Mouse (Mus musculus): ENCODE measurements at regions not wholly inside any gene's neighbourhood (a gene's known extent, or its start where the extent isn't known, plus 50 kb on each side); places are given as distances from the start of the nearest gene placed in this dataset.

- H3K9ac ChIP-seq (replicated peaks) = no peak overlapping the region
- no peaks in the 10 kb centered on the region for H3K36me3 ChIP-seq
- no peak overlapping the region for H3K4me3 ChIP-seq
- H3K27me3 ChIP-seq = no peaks in the 10 kb centered on the region
- H3K4me2 ChIP-seq (replicated peaks) = no peak overlapping the region
- no peaks in the 10 kb centered on the region for H3K4me1 ChIP-seq
- no peaks in the 10 kb centered on the region for H3K9me3 ChIP-seq
- H3K27ac ChIP-seq (replicated peaks) = no peak overlapping the region
- 82% methylated on average over 1 of the region's 1 CpGs for WGBS
- no peak for ATAC-seq (replicated peaks)
Measured at GRCm38 (mm10) chr5:59669153-59669552, 1951.4 kb downstream of the Pcdh7 start.

DNA sequence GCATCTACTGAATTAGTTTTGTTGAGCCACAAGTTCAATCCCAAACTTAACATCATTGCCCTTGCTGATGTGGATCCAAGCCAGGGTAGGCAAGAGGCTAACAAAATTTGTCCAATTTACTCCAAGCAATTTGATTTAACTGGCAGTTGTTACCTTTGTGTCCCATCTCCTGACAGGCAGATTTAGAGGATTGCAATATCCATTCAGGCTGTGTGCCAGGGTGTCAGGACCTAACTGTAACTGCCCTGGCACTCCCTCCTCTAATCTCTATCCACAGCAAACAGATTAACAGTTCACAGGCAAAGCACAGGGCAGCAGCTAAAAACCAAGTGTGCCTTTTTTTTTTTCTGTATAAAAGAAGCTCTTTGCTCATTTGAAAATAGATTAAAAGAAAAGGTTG lies 1982.2 kb downstream of the Pcdh7 start:
- H3K27ac ChIP-seq (replicated peaks) = no peak overlapping the region
- H3K27me3 ChIP-seq = no peaks in the 10 kb centered on the region
- H3K4me2 ChIP-seq (replicated peaks) = no peak overlapping the region
- H3K36me3 ChIP-seq = no peaks in the 10 kb centered on the region
- H3K9ac ChIP-seq (replicated peaks) = no peak overlapping the region
- H3K4me3 ChIP-seq = no peak overlapping the region
- H3K4me1 ChIP-seq = no peaks in the 10 kb centered on the region
- ATAC-seq (replicated peaks) = no peak
- H3K9me3 ChIP-seq = no peaks in the 10 kb centered on the region

GRCm38 (mm10) chr5:59715457-59715856 lies 1997.7 kb downstream of the Pcdh7 start:
- Histone ChIP-seq H3K4me1 (no peaks in the 10 kb centered on the region), H3K4me3 (no peak overlapping the region), H3K4me2 (replicated peaks) (no peak overlapping the region), H3K27ac (replicated peaks) (no peak overlapping the region), H3K27me3 (no peaks in the 10 kb centered on the region), H3K9ac (replicated peaks) (no peak overlapping the region), H3K9me3 (no peaks in the 10 kb centered on the region), H3K36me3 (no peaks in the 10 kb centered on the region)
- 69% methylated on average over 2 of the region's 2 CpGs for WGBS
- no peak for ATAC-seq (replicated peaks)

- 0 out of 2 replicates have a peak, but pooled peaks have one; percentile 53 for ATAC-seq (replicated peaks)
- no peak overlapping the region for H3K4me2 ChIP-seq (replicated peaks)
- H3K9ac ChIP-seq (replicated peaks) = no peak overlapping the region
- WGBS = 74% methylated on average over 2 of the region's 2 CpGs
- no peaks in the 10 kb centered on the region for H3K36me3 ChIP-seq
- H3K27me3 ChIP-seq = no peaks in the 10 kb centered on the region
- H3K4me1 ChIP-seq = no peaks in the 10 kb centered on the region
- H3K4me3 ChIP-seq = no peak overlapping the region
- no peaks in the 10 kb centered on the region for H3K9me3 ChIP-seq
- H3K27ac ChIP-seq (replicated peaks) = no peak overlapping the region
Measured at GRCm38 (mm10) chr5:59756229-59756628, 2038.5 kb downstream of the Pcdh7 start.

- Histone ChIP-seq H3K9ac (replicated peaks) (no peak overlapping the region), H3K4me1 (no peaks in the 10 kb centered on the region), H3K4me3 (no peak overlapping the region), H3K36me3 (no peaks in the 10 kb centered on the region), H3K27me3 (no peaks in the 10 kb centered on the region), H3K4me2 (replicated peaks) (no peak overlapping the region), H3K27ac (replicated peaks) (no peak overlapping the region), H3K9me3 (no peaks in the 10 kb centered on the region)
- peak; percentile 61; the same call in 1 of the 2 replicates for ATAC-seq (replicated peaks)
- WGBS = 59% methylated on average over 4 of the region's 4 CpGs
Measured at GRCm38 (mm10) chr5:59756660-59757415, 2039.1 kb downstream of the Pcdh7 start.
